Mouse (Mus musculus) CH12.LX (cell line): ENCODE results near the gene Vrk3. TPM values are rescaled to one million over a fixed set of nuclear protein-coding genes. Genes with fewer than 3 reads are reported as not detected.

ENCODE experiments used
- DNase-seq: peaks from one replicate; pipeline ENCODE4 v3.0.0-alpha.2; 2013; ENCODE audit errors: extremely low read depth
- H3K27ac ChIP-seq: 2 replicates; pipeline ENCODE4 v1.5.1; 2012; ENCODE audit warnings: low read depth, mild to moderate bottlenecking, control low read depth, moderate library complexity; ENCODE audit not compliant: insufficient read depth
- H3K27me3 ChIP-seq: replicated peaks from 2 replicates; pipeline ENCODE3; 2012; ENCODE audit warnings: inconsistent platforms
- H3K36me3 ChIP-seq, 2 experiments: replicated peaks in 1 of 2; 2 replicates each; pipeline versions ENCODE3 to v1.6.1; 2012; ENCODE audit warnings: inconsistent platforms in 1 of 2, low read length in 1 of 2, mild to moderate bottlenecking in 1 of 2, mixed read lengths in 1 of 2, moderate library complexity in 1 of 2; ENCODE audit not compliant: control insufficient read depth in 1 of 2, insufficient read depth in 1 of 2
- H3K4me1 ChIP-seq, 2 experiments: 2 replicates each; pipeline ENCODE4 v1.6.1; 2012; ENCODE audit warnings: inconsistent platforms in 1 of 2, moderate library complexity in 1 of 2; ENCODE audit not compliant: insufficient read depth in 2 of 2, control insufficient read depth in 1 of 2
- H3K4me2 ChIP-seq: 2 replicates; pipeline ENCODE4 v1.6.1; 2012; ENCODE audit warnings: low read depth, mild to moderate bottlenecking, control low read depth; ENCODE audit not compliant: poor library complexity, insufficient read depth, severe bottlenecking
- H3K4me3 ChIP-seq, 3 experiments: fragments of 150-350 bp in 1 of 3; sonication (generic) in 1 of 3; replicated peaks in 1 of 3; 2 replicates each; pipeline versions ENCODE3 to v1.5.1; 2011 to 2012; ENCODE audit warnings: low read depth in 2 of 3, low read length in 2 of 3, mild to moderate bottlenecking in 2 of 3, moderate library complexity in 2 of 3, control low read depth in 1 of 3, improper control_type of control experiment in 1 of 3, inconsistent platforms in 1 of 3, mixed read lengths in 1 of 3; ENCODE audit not compliant: poor library complexity in 1 of 3
- H3K79me2 ChIP-seq: replicated peaks from 2 replicates; pipeline ENCODE4 v1.6.1; 2012; ENCODE audit warnings: mild to moderate bottlenecking, moderate library complexity; ENCODE audit not compliant: control insufficient read depth, poor library complexity, insufficient read depth, severe bottlenecking; ENCODE audit errors: extremely low read depth
- H3K9ac ChIP-seq: 2 replicates; pipeline ENCODE4 v1.6.1; 2012; ENCODE audit warnings: low read depth, mild to moderate bottlenecking, control low read depth, moderate library complexity; ENCODE audit not compliant: insufficient read depth
- H3K9me3 ChIP-seq: replicated peaks from 2 replicates; pipeline ENCODE3; 2012; ENCODE audit warnings: low read length, inconsistent platforms, mixed read lengths
- BHLHE40 ChIP-seq: IDR thresholded peaks from 2 replicates; pipeline ENCODE4 v1.6.1; 2011; ENCODE audit warnings: mild to moderate bottlenecking, low read depth, low read length, improper control_type of control experiment
- CHD1 ChIP-seq: IDR thresholded peaks from 2 replicates; pipeline ENCODE4 v1.6.1; 2012; ENCODE audit warnings: low read depth, low read length, improper control_type of control experiment, inconsistent platforms
- CHD2 ChIP-seq: IDR thresholded peaks from 2 replicates; pipeline ENCODE4 v1.6.1; 2011; ENCODE audit warnings: low read length, improper control_type of control experiment
- CTCF ChIP-seq, 2 experiments: IDR thresholded peaks in 1 of 2; conservative IDR thresholded peaks in 1 of 2; 2 replicates each; pipeline ENCODE4 v1.5.1; 2011 to 2012; ENCODE audit warnings: low read depth in 2 of 2, low read length in 2 of 2, improper control_type of control experiment in 1 of 2, inconsistent platforms in 1 of 2, mild to moderate bottlenecking in 1 of 2, moderate library complexity in 1 of 2
- ELF1 ChIP-seq: IDR thresholded peaks from 2 replicates; pipeline ENCODE4 v1.6.1; 2014; ENCODE audit warnings: low read depth, mild to moderate bottlenecking, inconsistent platforms, low read length, improper control_type of control experiment
- ETS1 ChIP-seq: conservative IDR thresholded peaks from 2 replicates; pipeline ENCODE4 v1.6.1; 2012; ENCODE audit warnings: low read depth, mild to moderate bottlenecking, inconsistent platforms, low read length, improper control_type of control experiment, moderate library complexity
- HCFC1 ChIP-seq: IDR thresholded peaks from 2 replicates; pipeline ENCODE4 v1.6.1; 2012; ENCODE audit warnings: low read depth, mild to moderate bottlenecking, inconsistent platforms, low read length, improper control_type of control experiment
- KAT2A ChIP-seq: IDR thresholded peaks from 2 replicates; pipeline ENCODE4 v1.6.1; 2012; ENCODE audit warnings: low read length, improper control_type of control experiment, inconsistent platforms; ENCODE audit not compliant: insufficient replicate concordance
- MAX ChIP-seq: IDR thresholded peaks from 2 replicates; pipeline ENCODE4 v1.6.1; 2011; ENCODE audit warnings: low read length, improper control_type of control experiment
- MAZ ChIP-seq: IDR thresholded peaks from 2 replicates; pipeline ENCODE4 v1.6.1; 2012; ENCODE audit warnings: low read depth, mild to moderate bottlenecking, inconsistent platforms, low read length, improper control_type of control experiment, moderate library complexity
- MXI1 ChIP-seq: IDR thresholded peaks from 2 replicates; pipeline ENCODE4 v1.6.1; 2011; ENCODE audit warnings: mild to moderate bottlenecking, low read depth, low read length, improper control_type of control experiment
- NRF1 ChIP-seq: IDR thresholded peaks from 2 replicates; pipeline ENCODE4 v1.6.1; 2014; ENCODE audit warnings: low read depth, mild to moderate bottlenecking, inconsistent platforms, low read length, improper control_type of control experiment, moderate library complexity
- POLR2AphosphoS2 ChIP-seq: IDR thresholded peaks from 2 replicates; pipeline ENCODE4 v1.6.1; 2011; ENCODE audit warnings: low read depth, low read length, improper control_type of control experiment
- SIN3A ChIP-seq: IDR thresholded peaks from 2 replicates; pipeline ENCODE4 v1.6.1; 2012; ENCODE audit warnings: low read length, improper control_type of control experiment, inconsistent platforms
- TBP ChIP-seq: conservative IDR thresholded peaks from 2 replicates; pipeline ENCODE4 v1.6.1; 2011; ENCODE audit warnings: low read depth, low read length, improper control_type of control experiment
- UBTF ChIP-seq: IDR thresholded peaks from 2 replicates; pipeline ENCODE4 v1.6.1; 2012; ENCODE audit warnings: low read depth, mild to moderate bottlenecking, inconsistent platforms, low read length, improper control_type of control experiment, moderate library complexity
- USF1 ChIP-seq: IDR thresholded peaks from 2 replicates; pipeline ENCODE4 v1.6.1; 2014; ENCODE audit warnings: low read depth, mild to moderate bottlenecking, inconsistent platforms, low read length, improper control_type of control experiment
- ZKSCAN1 ChIP-seq: IDR thresholded peaks from 2 replicates; pipeline ENCODE4 v1.6.1; 2012; ENCODE audit warnings: low read depth, inconsistent platforms, low read length, improper control_type of control experiment, borderline replicate concordance
- ZMIZ1 ChIP-seq: IDR thresholded peaks from 2 replicates; pipeline ENCODE4 v1.6.1; 2012; ENCODE audit warnings: low read depth, mild to moderate bottlenecking, inconsistent platforms, low read length, improper control_type of control experiment
- dilution Hi-C: fragments of 300-500 bp; cut with MboI; formaldehyde crosslinking; loops from 2 replicates; pipeline ENCODE4 v1.14.3; 2020; ENCODE audit warnings: low sequenced_read_pairs; ENCODE audit not compliant: extremely low pct_unique_long_range_greater_than_20kb, extremely low pct_ligation_motif_present
- in situ Hi-C: fragments of 300-500 bp; cut with MboI; formaldehyde crosslinking; loops from 3 replicates; pipeline ENCODE4 v1.14.3; 2019; ENCODE audit warnings: low sequenced_read_pairs, low pct_ligation_motif_present, low pct_unique_long_range_greater_than_20kb, mixed read lengths
- polyA plus RNA-seq: library from polyadenylated mRNA; unstranded; fragments of >175 nt; gene quantifications from 2 replicates; pipeline ENCODE4 v1.2.1, GENCODE M21; 2012; ENCODE audit warnings: low read depth; ENCODE audit not compliant: insufficient read length
- total RNA-seq, 2 experiments: library from RNA; depleted of rRNA; stranded (reverse); fragments of 300-350 nt in 1 of 2; fragments of >200 nt in 1 of 2; gene quantifications; 2 replicates each; pipeline ENCODE4 v1.2.3; 2012 to 2014

Vrk3 gene
- total and polyA plus RNA-seq, 3 experiments = 30.0 to 50.4 (median 34.2) TPM

DNA sequence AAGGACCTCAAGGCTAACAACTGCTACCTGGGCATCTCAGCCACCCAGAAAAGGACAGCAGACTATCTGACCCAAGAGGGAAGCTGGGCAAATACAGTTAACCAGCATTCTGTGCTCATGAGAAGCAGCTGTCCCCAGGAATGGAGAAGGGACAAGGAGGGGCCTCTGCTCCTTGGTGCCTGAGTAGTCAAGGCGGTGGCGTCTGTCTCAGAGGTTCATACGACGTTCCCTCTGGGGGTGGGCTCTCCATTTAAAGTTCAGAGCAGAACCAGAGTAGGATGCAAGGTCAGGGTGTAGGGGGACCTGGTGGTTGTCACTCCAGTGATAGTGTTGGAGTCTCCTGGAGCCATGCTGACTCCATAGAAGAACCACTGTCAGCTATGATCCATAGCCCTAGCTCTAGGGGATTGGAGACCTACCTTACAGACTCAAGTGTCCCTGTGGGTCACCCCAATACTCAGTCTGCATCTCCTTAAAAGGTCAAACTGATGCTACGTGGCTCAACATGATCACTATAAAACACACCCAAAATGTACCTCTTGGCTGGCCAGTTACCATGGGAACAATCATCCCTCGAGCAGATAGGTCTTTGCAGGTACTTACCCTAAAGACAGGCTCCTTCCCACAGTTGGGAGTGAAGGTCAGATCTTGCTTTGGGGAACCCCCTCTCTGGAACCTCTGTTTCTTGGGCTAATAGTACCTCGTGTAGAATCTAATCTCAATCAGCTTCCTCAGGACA is 62.8 kb downstream of the Vrk3 start:
- DNase-seq = no peak
- Histone ChIP-seq H3K27me3 (no peaks in the 10 kb centered on the region), H3K4me1 (peaks cover 19 to 20% of the 10 kb centered on the region in 2 experiments), H3K27ac (no peak overlapping the region), H3K4me2 (no peak overlapping the region), H3K9ac (no peak overlapping the region), H3K79me2 (peaks cover 17% of the 10 kb centered on the region), H3K4me3 (no peak overlapping the region), H3K9me3 (no peaks in the 10 kb centered on the region)
- dilution Hi-C loops (no loop called here), in situ Hi-C loops (no loop called here)
- no peak for TF ChIP-seq HCFC1
- no peak for TF ChIP-seq SIN3A
- TF ChIP-seq USF1 = no peak
- TF ChIP-seq, all 38 proteins: peak for 0
- H3K36me3 ChIP-seq = peaks cover 48 to 57% of the 10 kb centered on the region in 2 experiments

DNA sequence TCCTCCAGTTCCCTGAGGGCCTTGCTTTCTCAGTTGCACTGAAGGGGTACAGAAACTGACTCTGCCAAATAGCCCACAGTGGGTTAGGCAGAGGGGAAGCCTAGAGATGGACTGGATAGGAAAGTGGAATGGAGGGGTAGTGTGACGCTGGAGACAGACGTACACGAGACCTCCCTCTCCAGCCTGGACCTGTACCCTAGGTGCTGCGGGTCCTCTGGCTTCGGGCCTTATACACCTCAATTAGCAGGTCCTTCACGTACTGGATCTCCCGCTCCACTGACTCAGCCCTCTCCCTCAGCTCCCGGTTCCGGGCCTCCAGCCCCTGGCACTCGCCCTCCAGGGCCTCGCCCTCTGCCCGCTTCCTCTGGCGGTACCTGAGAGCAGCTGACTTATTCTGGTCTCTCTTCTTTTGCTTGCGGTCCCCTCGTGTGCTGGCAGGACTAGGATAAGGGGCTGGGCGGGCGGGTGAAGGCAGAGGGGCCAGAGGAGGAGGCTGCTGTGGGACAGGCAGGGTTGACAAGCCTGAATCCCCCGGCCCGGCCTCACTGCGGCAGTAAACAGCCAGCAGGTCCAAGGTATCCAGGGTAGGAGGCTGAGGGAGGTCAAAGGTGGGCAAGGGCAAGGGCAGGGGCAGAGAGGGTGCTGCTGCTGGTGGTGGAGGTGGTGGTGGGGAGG is 64.6 kb downstream of the Vrk3 start:
- H3K9ac ChIP-seq = no peak overlapping the region
- no peak for DNase-seq
- dilution Hi-C loops = no loop called here

DNA sequence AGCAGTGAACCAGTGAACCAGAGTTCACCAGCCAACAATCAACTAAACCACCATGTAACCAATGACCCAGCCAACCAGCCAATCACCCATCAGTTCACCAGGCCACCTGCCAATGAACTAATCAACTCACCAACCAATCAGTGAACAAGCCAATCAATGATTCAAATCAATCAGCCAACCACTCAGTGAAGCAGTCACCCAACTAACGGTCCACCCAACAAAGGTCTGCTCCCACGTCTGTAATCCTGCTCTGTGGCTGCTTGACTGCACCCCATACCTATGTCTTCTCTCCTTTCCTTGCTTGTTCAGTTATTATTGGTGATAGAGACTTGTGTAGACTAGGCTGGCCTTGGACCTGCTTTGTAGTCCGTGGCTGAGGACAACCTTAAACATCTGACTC is 65.8 kb downstream of the Vrk3 start:
- peaks cover 19 to 20% of the 10 kb centered on the region in 2 experiments for H3K4me1 ChIP-seq
- peaks cover 48 to 63% of the 10 kb centered on the region in 2 experiments for H3K36me3 ChIP-seq
- DNase-seq = no peak
- TF ChIP-seq MAX (no peak), MXI1 (no peak), USF1 (no peak), CTCF (conservative IDR thresholded peaks at IDR 0.05 in 1 of 2, IDR thresholded peaks at IDR 0.05 in 1 of 2; ENCODE audit: low read depth in 2 of 2, low read length in 2 of 2) (no peak), CHD2 (no peak), ZKSCAN1 (no peak), HCFC1 (no peak), KAT2A (no peak), CHD1 (no peak), ETS1 (no peak), UBTF (no peak), ELF1 (no peak), NRF1 (no peak), TBP (no peak), ZMIZ1 (no peak)
- no peaks in the 10 kb centered on the region for H3K27me3 ChIP-seq
- no peak overlapping the region for H3K27ac ChIP-seq
- no peaks in the 10 kb centered on the region for H3K9me3 ChIP-seq
- H3K9ac ChIP-seq = no peak overlapping the region
- H3K79me2 ChIP-seq = peaks cover 41% of the 10 kb centered on the region
- H3K4me3 ChIP-seq = peak overlapping the region in 1 of 3 experiments; percentile 86
- dilution Hi-C loops (no loop called here), in situ Hi-C loops (no loop called here)
- H3K4me2 ChIP-seq = peak overlapping the region; percentile 58

More for the DNA sequence above, 64.6 kb downstream of the Vrk3 start:
- no peak overlapping the region for H3K4me2 ChIP-seq
- TF ChIP-seq POLR2AphosphoS2 = no peak
- no peak for TF ChIP-seq MAZ
- no peak for TF ChIP-seq BHLHE40
- no peak for TF ChIP-seq MAX
- no peak for TF ChIP-seq CTCF (conservative IDR thresholded peaks at IDR 0.05 in 1 of 2, IDR thresholded peaks at IDR 0.05 in 1 of 2; ENCODE audit: low read depth in 2 of 2, low read length in 2 of 2)
- no peak for TF ChIP-seq ETS1
- H3K4me3 ChIP-seq = no peak overlapping the region
- H3K79me2 ChIP-seq = peaks cover 29% of the 10 kb centered on the region
- no peaks in the 10 kb centered on the region for H3K9me3 ChIP-seq
- peaks cover 48 to 57% of the 10 kb centered on the region in 2 experiments for H3K36me3 ChIP-seq
- H3K27me3 ChIP-seq = no peaks in the 10 kb centered on the region
- in situ Hi-C loops = no loop called here
- H3K27ac ChIP-seq = 0 out of 2 replicates have a peak overlapping the region, but pooled peaks have one; percentile 3
- H3K4me1 ChIP-seq = peaks cover 19 to 20% of the 10 kb centered on the region in 2 experiments
